Mouse (Mus musculus) midbrain, embryonic 16.5 days (tissue): ENCODE data around the gene Rps21. TPM values are rescaled to one million over a fixed set of nuclear protein-coding genes. Genes with fewer than 3 reads are reported as not detected.
A peak's percentile ranks its signal among the peaks of the same experiment; 100 is the strongest.

ENCODE experiments used
- ATAC-seq: fragments of 200-750 bp; cut with Nextera tagmentation; 2 replicates; pipeline ENCODE4 v1.8.0; 2017; ENCODE audit warnings: moderate TSS enrichment
- H3K27ac ChIP-seq: fragments of 300-500 bp; sonication (generic); 2 replicates; pipeline ENCODE4 v1.5.1; 2014; ENCODE audit warnings: mild to moderate bottlenecking, low read length, mixed read lengths
- H3K27me3 ChIP-seq: fragments of 300-500 bp; sonication (generic); 2 replicates; pipeline ENCODE4 v1.6.1; 2014; ENCODE audit warnings: low read depth, low read length, mixed read lengths; ENCODE audit not compliant: control insufficient read depth, insufficient read depth
- H3K36me3 ChIP-seq: fragments of 300-500 bp; sonication (generic); 2 replicates; pipeline ENCODE4 v1.6.1; 2014; ENCODE audit warnings: mild to moderate bottlenecking, low read length, moderate library complexity, mixed read lengths; ENCODE audit not compliant: control insufficient read depth, insufficient read depth
- H3K4me1 ChIP-seq: fragments of 300-500 bp; sonication (generic); 2 replicates; pipeline ENCODE4 v1.6.1; 2014; ENCODE audit warnings: mild to moderate bottlenecking, low read length, mixed read lengths; ENCODE audit not compliant: control insufficient read depth, insufficient read depth
- H3K4me2 ChIP-seq: fragments of 300-500 bp; sonication (generic); 2 replicates; pipeline ENCODE4 v1.6.1; 2014; ENCODE audit warnings: mild to moderate bottlenecking, low read length, mixed read lengths
- H3K4me3 ChIP-seq: fragments of 300-500 bp; sonication (generic); 2 replicates; pipeline ENCODE4 v1.5.1; 2014; ENCODE audit warnings: low read depth, mild to moderate bottlenecking, low read length, moderate library complexity, mixed read lengths
- H3K9ac ChIP-seq: fragments of 300-500 bp; sonication (generic); 2 replicates; pipeline ENCODE4 v1.6.1; 2014; ENCODE audit warnings: low read depth, low read length, mixed read lengths
- H3K9me3 ChIP-seq: fragments of 300-500 bp; sonication (generic); replicated peaks from 2 replicates; pipeline ENCODE4 v1.6.1; 2014; ENCODE audit warnings: mild to moderate bottlenecking, low read length, mixed read lengths; ENCODE audit not compliant: control insufficient read depth, poor library complexity, severe bottlenecking
- WGBS: fragments of 180-500 bp; shearing (Covaris S2); extraction: QIAGEN DNeasy Blood & Tissue Kit; methylation state at CpG from one replicate; pipeline ENCODE4 v1.1.7; 2014; 5-methylcytosine and 5-hydroxymethylcytosine counted together
- polyA plus RNA-seq: library from polyadenylated mRNA; unstranded; fragments of >200 nt; fragmentation: Nextera tagmentation; extraction: Ambion mirVana; gene quantifications from 2 replicates; pipeline ENCODE4 v1.2.1, GENCODE M21; 2015

Rps21 gene
- polyA plus RNA-seq, 1 experiment from 2014 or later: 295 TPM

GRCm38 (mm10) chr2:180225762-180226378 lies 31.3 kb upstream of the Rps21 start, which contains the start of gene Lama5:
Lama5 (minus strand) TSS chr2:180225859.
- peak within 1 kb of the TSS; percentile 90 for H3K4me2 ChIP-seq
- WGBS: 0% methylated on average over 32 of the region's 37 CpGs
- no peaks in the 10 kb centered on the region for H3K9me3 ChIP-seq
- no peak within 1 kb of the TSS for H3K27ac ChIP-seq
- H3K27me3 ChIP-seq: peaks cover 31% of the 10 kb centered on the region
- H3K9ac ChIP-seq: peak within 1 kb of the TSS; percentile 56
- H3K36me3 ChIP-seq: no peaks in the 10 kb centered on the region
- peak; percentile 33 for ATAC-seq
- peak within 1 kb of the TSS; percentile 57 for H3K4me3 ChIP-seq
- H3K4me1 ChIP-seq: peaks cover 21% of the 10 kb centered on the region

GRCm38 (mm10) chr2:180227262-180228059 lies 29.7 kb upstream of the Rps21 start:
- Histone ChIP-seq H3K27ac (no peak overlapping the region), H3K9me3 (no peaks in the 10 kb centered on the region), H3K4me3 (0 out of 2 replicates have a peak overlapping the region, but pooled peaks have one; percentile 1), H3K4me2 (peak overlapping the region; percentile 7; the same call in 1 of the 2 replicates), H3K9ac (0 out of 2 replicates have a peak overlapping the region, but pooled peaks have one; percentile 27), H3K27me3 (peaks cover 31% of the 10 kb centered on the region), H3K4me1 (peaks cover 18% of the 10 kb centered on the region), H3K36me3 (no peaks in the 10 kb centered on the region)
- WGBS: under 1% methylated on average over 21 of the region's 21 CpGs
- 0 out of 2 replicates have a peak, but pooled peaks have one; percentile 7 for ATAC-seq

GRCm38 (mm10) chr2:180228060-180228458 lies 29.1 kb upstream of the Rps21 start:
- H3K4me2 ChIP-seq: no peak overlapping the region

GRCm38 (mm10) chr2:180228592-180228991 lies 28.6 kb upstream of the Rps21 start:
- Histone ChIP-seq H3K4me2 (no peak overlapping the region), H3K36me3 (no peaks in the 10 kb centered on the region), H3K4me1 (peaks cover 18% of the 10 kb centered on the region), H3K4me3 (no peak overlapping the region), H3K27ac (no peak overlapping the region), H3K9me3 (no peaks in the 10 kb centered on the region), H3K9ac (no peak overlapping the region), H3K27me3 (peaks cover 27% of the 10 kb centered on the region)
- ATAC-seq: no peak
- WGBS: 79% methylated on average over 7 of the region's 7 CpGs

More at GRCm38 (mm10) chr2:180228060-180228458, 29.1 kb upstream of the Rps21 start:
- 0 out of 2 replicates have a peak, but pooled peaks have one; percentile 12 for ATAC-seq
- H3K9ac ChIP-seq: no peak overlapping the region
- no peaks in the 10 kb centered on the region for H3K36me3 ChIP-seq
- peaks cover 18% of the 10 kb centered on the region for H3K4me1 ChIP-seq
- no peak overlapping the region for H3K4me3 ChIP-seq
- 52% methylated on average over 6 of the region's 6 CpGs for WGBS
- H3K27ac ChIP-seq: no peak overlapping the region
- no peaks in the 10 kb centered on the region for H3K9me3 ChIP-seq
- H3K27me3 ChIP-seq: peaks cover 27% of the 10 kb centered on the region

- Histone ChIP-seq H3K4me3 (no peak overlapping the region), H3K4me1 (peaks cover 18% of the 10 kb centered on the region), H3K36me3 (no peaks in the 10 kb centered on the region), H3K9ac (no peak overlapping the region), H3K9me3 (no peaks in the 10 kb centered on the region), H3K27ac (no peak overlapping the region), H3K27me3 (peaks cover 27% of the 10 kb centered on the region), H3K4me2 (no peak overlapping the region)
- ATAC-seq: no peak
- WGBS: 75% methylated on average over 3 of the region's 3 CpGs
Measured at GRCm38 (mm10) chr2:180229129-180229528, 28.0 kb upstream of the Rps21 start.

- no peak overlapping the region for H3K4me2 ChIP-seq
- H3K9me3 ChIP-seq: no peaks in the 10 kb centered on the region
- ATAC-seq: no peak
- H3K4me3 ChIP-seq: no peak overlapping the region
- H3K36me3 ChIP-seq: no peaks in the 10 kb centered on the region
- H3K4me1 ChIP-seq: peaks cover 15% of the 10 kb centered on the region
- H3K9ac ChIP-seq: no peak overlapping the region
- 66% methylated on average over 4 of the region's 4 CpGs for WGBS
- H3K27ac ChIP-seq: no peak overlapping the region
- H3K27me3 ChIP-seq: peaks cover 17% of the 10 kb centered on the region
Measured at GRCm38 (mm10) chr2:180230482-180230881, 26.7 kb upstream of the Rps21 start.

GRCm38 (mm10) chr2:180233101-180233904 lies 23.9 kb upstream of the Rps21 start:
- WGBS: 86% methylated on average over 7 of the region's 7 CpGs
- Histone ChIP-seq H3K4me3 (no peak overlapping the region), H3K4me2 (no peak overlapping the region), H3K9me3 (no peaks in the 10 kb centered on the region), H3K27ac (no peak overlapping the region), H3K36me3 (no peaks in the 10 kb centered on the region), H3K4me1 (no peaks in the 10 kb centered on the region), H3K27me3 (no peaks in the 10 kb centered on the region), H3K9ac (no peak overlapping the region)
- ATAC-seq: no peak

- H3K4me3 ChIP-seq: no peak overlapping the region
- H3K4me2 ChIP-seq: no peak overlapping the region
- H3K9me3 ChIP-seq: no peaks in the 10 kb centered on the region
- WGBS: 96% methylated on average over 8 of the region's 8 CpGs
- no peak overlapping the region for H3K9ac ChIP-seq
- H3K4me1 ChIP-seq: no peaks in the 10 kb centered on the region
- H3K27ac ChIP-seq: no peak overlapping the region
- no peaks in the 10 kb centered on the region for H3K36me3 ChIP-seq
- no peaks in the 10 kb centered on the region for H3K27me3 ChIP-seq
- ATAC-seq: no peak
Measured at GRCm38 (mm10) chr2:180234353-180234752, 22.8 kb upstream of the Rps21 start.
